Mouse (Mus musculus) left cerebral cortex, adult 9 months (tissue): ENCODE results near the gene Actb.
"Not testable (repeated sequence)": the region's sequence is repeated elsewhere in the genome, so short reads cannot be mapped to it uniquely, and the experiment has no call there.

ENCODE experiments used
- DNase-seq, 2 experiments: peaks; one replicate each; pipeline ENCODE4 v3.0.0; 2022; ENCODE audit warnings: low spot score in 2 of 2

Actb gene

DNA sequence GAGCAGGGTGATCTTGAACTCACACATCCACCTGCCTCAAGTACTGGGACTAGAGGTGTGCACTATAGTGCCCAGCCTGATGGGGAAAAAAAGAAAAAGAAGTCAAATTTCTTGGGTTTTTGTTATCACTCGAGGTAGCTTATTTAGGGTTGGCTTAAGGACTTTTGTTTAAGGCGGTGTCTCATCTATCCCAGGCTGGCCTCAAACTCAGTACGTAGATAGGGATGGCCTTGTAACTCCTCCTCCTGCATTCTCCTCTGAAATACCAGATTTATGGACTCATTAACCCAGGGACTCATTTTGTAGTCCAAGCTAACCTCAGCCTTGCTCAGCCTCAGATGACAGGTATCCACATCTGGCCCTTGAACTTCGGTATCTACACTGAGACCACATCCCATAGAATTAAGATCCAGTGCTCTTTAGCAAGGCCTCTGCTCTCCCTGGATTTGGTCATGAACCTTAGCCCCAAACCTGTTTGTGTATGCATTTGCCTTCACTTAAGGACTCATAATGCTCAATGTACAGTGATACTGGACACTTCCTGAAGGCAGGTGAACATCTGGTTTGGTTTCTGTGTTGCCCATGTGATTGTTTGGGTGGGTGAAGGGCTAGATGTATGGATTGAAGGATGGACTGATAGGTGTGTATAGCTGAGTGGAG is 4.6 kb downstream of the Actb start:
- DNase-seq = no peak

DNA sequence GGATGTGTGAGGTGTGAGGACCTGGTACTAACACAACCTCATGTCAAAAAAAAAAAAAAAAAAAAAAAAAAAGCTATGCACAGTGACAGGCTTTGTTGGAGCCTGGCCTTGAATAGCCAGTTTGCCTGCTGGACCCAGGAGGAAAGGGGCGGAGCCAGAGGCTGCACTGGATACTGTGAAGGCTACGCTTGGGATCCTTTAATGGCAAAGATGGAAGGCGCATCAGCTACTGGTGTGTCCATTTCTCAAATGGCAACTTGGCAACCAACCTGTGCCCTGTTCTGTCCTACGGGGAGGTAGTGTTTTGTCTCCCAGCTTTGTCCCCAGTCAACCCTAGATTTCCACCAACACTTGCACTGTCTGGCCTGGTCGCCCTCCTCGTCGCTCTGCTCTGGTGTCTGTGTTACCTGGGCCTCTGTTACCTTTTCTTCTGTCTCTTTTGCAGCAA is 5.2 kb downstream of the Actb start:
- DNase-seq = no peak

DNA sequence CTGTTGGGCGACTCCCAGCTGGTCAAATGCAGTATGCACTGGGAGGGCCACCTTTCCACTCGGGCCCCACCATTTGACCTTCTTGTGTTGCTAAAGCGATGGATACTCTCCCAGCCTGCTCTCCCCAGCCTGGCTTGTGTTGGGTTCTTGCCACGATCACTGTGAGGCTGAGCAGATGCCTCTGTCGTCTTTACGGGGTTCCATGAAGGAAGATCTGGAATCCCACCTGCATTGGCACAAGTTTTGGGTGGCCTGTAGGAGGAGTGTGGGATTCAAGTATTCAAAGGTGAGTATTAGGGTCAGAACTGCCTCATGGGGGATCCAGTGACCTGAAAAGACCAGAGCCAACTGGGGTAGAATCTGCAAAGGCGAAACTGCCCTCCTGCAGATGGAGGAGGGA is 5.9 kb downstream of the Actb start:
- DNase-seq = no peak

DNA sequence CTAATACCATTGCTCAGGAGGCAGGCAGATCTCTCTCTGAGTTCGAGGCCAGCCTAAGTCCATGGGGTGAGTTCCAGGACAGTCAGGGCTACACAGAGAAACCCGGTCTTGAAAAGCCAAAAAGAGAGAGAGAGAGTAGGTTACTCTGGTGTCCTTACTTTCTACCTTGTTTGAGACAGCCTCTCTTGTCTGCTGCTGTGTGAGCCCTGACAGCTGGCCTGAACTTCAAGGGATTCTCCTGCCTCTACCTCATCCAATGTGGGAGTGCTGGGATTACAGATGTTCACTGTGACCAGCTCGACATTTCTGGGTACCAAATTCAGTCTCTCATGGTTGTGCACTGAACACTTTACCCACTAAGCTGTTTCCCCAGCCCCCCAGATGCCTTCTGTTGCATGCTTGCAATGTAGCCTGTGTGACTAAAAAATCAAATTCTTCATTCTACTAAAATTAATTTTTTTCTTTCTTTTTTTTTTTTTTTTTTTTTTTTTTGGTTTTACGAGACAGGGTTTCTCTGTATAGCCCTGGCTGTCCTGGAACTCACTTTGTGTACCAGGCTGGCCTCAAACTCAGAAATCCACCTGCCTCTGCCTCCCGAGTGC is 6.5 kb downstream of the Actb start:
- DNase-seq = no peak

DNA sequence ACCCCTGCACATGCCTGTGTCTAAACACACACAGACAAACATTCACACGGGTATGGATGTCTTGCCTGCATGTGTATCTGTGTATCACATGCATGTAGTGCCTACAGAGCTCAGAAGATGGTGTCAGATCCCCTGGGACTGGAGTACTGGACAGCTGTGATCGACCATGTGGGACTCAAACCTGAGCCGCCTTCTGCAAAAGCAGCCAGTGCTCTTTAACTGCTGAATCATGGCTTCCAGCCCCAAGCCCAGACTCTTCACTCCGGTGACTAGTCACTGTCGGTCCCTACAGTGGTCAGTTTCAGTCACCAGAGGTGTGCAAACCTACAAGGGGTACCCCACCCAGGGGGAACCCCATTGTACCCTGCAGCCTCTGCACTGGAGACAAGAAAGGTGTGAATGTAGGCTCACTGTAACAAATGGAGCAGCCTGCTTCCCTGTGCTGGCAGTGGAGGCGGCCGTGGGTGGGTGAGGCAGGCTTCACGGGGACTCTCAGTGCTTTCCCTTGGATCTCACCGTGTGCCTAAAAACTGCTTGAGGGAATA is 7.4 kb downstream of the Actb start:
- DNase-seq = peak in 1 of 2 experiments; percentile 85

DNA sequence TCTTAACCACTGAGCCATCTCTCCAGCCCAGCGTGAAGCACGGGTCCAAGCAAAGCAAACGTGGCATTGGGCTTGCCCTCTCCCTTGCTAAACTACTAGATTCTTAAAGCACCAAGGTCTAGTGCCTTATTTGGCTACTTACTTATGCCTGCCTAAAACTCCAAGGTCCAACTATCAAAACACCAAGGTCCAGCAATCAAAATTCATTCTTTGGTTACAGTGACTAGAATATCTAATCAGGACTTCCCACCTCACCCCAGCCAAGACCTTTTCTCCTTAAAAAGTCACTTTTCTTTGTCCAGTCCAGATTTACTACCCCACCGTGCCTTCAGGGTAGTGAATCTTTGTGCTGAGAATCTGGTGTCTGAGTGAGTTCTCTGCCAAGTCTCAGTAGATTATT is 8.2 kb downstream of the Actb start:
- no peak for DNase-seq

DNA sequence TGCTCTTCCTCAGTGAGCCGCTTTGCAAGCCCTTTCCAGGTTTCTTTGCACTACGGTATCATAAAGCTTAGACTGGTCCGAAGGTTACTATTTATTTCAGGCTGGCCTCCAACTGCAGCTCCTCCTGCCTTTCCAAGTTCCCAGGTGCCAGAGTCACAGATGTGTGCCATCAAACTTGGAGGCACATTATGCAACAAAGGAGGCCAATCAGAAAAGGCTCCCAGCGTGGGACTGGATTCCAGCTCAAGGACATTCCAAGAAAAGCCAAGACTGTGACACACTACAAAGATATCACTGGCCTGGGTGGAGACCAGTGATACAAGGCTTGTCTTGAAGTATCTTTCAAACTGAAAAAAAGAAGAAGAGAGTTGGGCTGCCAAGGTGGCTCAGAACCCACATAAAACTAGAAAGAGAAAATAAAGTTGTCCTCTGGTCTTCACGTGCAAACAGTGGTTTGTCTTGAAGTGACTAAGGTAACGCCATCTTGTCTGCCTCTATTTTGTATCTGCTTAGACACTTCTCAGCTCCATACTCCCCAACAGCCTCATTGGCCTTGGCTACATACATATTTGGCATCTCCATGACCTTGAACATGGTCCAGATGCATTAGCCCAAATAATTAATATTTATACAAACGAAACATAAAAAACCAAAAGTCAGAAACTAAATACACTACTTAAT is 8.8 kb downstream of the Actb start:
- no peak for DNase-seq

DNA sequence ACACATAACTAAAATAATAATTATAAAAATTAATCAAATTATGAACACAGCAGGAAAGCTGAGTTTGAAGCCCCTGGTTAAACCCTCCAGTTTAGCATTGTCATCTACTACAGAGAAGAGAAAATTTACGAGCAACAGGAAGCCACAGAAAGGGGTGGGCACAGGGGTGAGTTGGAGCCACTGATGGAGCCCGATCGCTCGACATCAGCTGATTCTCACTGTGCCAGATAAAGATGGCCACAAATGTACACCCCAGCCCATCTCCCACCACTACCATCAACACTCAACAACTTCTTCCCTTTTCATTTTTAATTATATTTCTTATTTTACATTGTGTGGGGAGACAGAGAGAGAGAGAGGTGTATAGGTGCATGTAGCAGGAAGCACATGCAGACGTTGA is 9.8 kb downstream of the Actb start:
- no peak for DNase-seq

DNA sequence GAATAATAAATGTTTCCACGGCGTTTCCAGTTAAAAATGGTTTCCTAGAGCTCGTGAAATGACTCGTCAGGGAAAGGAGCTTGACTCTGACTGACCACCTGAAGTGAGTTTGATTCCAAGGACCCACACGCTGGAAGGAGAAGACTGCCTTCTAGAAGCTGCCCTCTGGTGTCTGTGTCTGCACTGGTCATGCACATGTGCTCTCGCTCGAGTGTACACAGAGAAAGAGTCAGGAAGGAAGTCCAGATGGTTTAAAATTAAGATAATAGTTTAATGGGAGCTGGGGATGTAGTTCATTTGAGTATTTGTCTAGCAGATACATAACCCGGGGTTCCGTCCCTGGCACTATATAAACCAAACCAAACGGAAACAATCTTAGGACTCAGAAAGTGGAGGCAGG is 10.4 kb downstream of the Actb start:
- DNase-seq = no peak

DNA sequence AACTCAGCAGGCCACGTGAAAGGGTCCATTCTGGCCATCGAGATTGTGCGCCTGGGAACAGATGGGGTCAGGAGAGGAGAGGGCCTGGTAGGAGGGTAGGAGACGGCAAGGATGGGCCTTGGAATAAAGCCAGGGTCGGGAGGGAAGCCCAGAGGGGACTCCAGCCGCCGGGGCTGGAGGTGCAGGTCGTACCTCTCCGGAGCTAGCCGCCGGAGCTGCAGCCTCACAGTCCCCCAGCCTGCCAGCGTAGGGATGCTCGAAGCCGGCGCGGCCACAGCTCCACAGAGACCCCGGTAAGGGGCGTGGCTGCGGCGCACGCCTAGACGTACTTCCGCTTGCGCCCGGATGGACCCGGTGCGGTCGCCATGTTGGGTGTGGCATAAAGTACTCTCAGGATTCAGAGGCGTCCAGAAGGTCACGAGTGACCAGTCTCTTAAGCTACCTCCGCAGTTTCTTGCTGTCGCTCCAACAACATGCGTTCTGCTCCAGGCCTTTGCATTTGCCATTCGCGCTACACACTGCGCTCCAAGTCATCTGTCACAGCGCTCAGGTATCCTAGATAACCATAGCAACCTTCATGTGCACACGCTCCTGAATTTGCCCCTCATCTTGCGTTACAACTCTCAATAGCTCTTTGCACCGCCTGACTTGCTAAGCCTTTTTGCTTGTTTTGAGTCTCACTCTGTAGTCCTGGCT is 11.5 kb downstream of the Actb start, which contains the start of gene Fbxl18:
TSS of gene Fbxl18 (minus strand) at position 504 of the 696 bp plus-strand sequence.
- peak in 1 of 2 experiments; percentile 88 for DNase-seq

DNA sequence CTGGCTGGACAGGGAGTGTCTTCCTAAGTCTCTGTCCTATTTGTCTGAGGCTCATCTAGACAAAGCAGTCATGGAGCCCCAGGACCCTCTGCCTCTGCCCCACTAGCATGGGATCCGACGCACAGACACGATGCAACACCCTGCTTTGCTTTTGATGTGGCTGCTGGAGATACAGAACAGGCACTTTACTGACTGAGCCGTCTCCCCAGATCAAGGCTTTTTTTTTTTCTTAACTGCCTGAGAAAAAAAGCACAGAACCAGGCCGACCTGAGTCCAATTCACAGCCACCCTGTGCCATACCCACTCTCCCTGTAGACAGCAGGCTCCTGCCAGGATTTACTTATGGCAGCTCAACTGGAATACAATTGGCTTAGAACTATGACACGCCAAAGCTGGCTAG is 15.2 kb downstream of the Actb start:
- no peak for DNase-seq

DNA sequence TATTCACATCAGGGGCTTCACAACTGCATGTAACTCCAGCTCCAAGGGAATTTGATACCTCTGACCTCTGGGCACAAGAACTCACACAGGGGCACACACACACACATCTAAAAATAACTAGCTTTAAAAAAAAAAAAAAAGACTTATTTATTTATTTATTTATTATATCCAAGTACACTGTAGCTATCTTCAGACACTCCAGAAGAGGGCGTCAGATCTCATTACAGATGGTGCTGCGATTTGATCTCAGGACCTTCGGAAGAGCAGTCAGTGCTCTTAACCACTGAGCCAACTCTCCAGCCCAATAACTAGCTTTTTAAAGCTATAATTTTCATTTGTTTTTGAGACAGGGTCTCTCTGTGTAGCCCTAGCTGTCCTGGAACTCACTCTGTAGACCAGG is 19.0 kb downstream of the Actb start:
- not testable (repeated sequence) for DNase-seq

DNA sequence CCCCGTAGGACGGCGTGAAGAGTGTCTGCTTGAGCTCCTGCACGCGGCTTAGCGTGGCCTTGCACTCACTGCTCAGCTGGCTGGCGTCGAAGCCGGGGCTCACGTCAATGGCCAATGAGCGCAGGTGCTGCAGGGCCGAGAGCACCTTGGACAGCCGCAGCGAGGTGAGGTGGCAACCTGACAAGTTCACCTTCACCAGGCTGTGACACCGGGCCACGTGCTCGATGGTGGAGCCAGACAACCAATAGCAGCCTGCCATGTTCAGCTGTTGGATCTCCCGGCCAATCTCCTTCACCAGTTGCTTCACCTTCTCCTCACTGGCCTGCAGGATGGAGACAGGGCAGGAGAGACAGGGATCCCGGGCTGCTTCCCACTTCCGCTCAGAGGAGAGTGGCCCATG is 19.8 kb downstream of the Actb start:
- no peak for DNase-seq

DNA sequence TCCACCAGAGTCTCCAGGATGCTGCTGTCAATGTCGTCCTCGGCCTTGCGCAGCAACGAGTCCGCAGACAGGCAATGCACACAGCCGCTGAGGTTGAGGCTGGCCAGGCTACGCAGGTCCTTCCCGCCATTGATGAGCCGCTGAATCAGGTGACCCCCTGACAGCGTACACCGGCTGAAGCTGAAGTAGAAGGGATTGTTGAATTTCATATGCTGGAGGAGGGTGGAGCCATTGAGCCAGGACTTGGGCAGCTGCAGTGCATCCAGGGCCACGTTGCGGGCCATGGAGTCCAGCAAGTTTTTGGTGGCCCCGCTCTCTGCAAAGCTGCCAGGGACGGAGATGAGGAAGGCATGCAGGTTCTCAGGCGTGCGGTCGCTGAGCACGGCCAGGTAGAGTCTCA is 20.4 kb downstream of the Actb start:
- DNase-seq = no peak

DNA sequence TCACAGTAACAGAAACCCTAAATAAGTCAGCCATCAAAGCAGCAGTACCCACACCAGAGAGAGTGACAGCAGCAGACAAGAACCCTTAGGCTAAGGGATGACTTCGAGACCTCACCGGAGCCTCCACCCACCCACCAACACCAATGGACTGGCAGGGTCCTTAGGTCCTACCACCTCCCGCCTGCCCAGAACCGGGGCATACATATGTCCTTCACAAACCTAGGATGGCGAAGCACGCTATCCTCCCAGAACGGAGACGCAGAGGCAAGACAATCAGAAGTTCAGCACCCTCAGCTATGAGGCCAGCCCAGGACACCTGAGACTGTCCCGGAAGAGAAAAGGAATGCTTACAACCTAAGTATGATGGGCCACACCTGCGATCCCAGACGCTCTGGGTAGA is 24.1 kb downstream of the Actb start:
- no peak for DNase-seq

DNA sequence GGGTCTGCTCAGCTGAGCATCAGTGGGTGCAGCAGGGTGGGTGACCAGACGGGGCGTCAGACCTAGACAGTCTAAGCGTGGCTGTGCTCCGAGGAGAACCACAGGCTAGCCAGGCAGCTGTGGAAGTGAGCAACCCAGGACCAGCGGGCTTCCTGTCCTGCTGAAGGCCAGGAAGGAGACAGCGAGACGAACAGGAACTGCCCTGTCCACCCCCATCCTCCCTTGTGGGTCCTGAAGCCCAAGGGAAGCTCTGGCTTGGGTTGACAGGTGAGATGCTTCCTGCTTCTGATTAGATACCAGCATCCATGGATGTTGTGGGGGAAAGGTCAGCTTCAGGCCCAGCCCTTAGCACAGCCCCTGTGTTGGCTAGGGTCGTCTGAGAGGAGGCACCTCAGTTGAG is 24.6 kb downstream of the Actb start:
- DNase-seq = no peak

DNA sequence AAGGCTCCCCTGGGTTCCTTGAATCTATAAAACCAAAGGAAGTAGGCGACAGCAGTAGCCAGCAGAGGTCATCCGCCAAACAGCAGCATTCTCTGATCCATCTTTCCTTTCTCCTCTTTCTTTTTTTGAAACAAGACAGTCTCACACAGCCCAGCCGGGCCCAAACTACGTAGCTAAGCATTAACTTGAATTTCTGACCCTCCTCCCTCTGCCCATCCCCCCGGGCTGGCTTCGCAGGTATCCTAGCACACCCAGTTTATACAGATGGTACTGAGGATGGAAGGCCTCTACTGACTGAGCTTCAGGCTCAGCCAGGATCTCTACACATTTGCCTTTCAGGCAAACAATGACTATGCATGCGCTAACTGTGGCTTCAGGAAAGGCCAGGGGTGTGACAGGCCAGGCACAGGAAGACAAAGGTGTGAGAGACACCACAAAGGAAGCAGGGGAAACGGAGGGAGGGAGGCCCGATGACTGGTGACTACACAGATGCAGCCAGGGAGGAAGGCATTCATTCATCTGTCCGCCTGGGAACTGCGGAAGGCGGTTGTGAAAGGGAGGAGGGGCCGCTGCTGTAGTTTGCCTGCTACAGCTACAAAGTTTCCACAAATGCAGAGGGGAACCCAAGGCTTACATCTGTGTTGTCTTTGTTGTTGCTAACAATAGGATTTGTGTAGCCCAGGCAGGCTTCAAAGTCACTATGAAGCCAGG is 25.6 kb downstream of the Actb start:
- no peak for DNase-seq

DNA sequence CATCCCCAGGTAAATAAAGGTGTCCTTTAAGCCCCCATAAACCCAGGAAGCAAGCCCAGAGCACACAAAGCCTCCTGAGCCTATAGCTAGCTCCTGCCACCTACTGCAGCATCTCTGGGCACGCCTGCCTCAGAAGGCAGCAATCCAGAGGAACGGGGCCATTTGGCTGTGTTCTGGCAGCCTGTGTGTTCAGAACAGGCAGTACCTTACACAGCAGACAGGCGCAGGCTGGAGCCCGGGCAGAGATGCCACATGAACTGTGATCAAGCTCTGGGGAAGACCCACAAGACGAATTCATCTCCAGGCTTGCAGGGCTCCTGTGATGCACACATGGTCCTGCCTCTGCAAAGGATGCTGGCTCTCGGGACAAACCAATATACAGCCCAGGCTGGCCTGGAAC is 26.3 kb downstream of the Actb start:
- DNase-seq = peak in 1 of 2 experiments; percentile 76

DNA sequence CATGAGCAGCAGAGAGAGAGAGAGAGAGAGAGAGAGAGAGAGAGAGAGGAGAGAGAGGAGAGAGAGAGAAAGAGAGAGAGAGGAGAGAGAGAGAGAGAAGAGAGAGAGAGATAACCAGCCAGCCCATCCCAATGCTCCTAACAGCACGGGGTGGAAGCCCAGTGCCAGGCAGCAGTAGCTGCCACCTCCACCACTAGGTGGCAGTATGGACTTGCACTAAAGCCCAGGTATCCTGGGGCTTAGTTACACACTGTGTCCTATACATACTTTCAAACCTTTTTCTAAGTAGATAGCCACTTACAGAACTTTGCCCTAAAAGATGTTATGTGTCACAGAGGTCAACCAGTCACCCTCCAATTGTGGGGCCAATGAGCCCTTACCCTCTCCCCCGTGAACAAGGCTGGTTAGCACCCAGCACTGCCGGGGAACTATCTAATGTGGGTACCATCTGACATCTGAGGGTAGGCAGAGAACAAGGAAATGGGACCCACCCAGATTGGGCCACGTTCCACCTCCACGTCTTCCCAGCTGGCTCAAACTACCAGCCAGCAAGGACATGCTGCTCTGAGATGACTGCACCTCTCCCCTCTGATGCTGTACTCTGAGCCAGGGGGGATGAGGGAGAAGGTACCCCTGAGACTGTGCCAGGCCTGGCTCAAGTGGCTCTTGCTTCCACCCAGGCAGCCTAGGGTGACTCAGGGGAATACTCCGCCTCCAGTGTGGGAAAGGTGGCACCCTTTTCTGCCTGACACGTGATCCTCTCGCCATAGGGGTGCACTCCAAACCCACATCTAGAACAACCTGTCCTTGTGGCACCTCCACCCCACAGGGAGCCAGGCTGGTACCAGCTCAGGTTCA is 27.0 kb downstream of the Actb start:
- peak in 1 of 2 experiments; percentile 85 for DNase-seq

DNA sequence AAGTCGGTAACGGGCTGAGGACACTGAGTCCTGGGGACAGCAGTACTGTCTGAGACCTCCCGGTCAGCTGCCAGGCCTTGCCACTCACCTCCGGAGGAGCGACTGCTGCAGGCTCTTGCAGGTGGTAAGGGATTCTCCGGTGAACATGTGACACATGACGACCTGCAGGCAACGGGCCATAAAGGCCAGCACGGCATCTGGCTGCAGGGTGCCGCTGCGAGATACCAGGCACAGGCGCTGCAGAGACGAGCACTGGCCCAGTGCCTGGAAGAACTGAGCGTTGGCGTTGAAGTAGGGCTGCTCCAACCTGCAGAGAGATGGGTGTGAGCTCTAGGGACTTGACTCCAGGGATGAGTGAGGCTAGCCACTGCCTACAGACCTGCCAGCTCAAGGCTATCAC is 28.0 kb downstream of the Actb start:
- peak in 1 of 2 experiments; percentile 76 for DNase-seq
